Mouse (Mus musculus): ENCODE results near the gene Midn.

- TF ChIP-seq CTCF (IDR thresholded peaks at IDR 0.05; ENCODE audit: control insufficient read depth, insufficient read depth, insufficient replicate concordance, low read depth, low read length) (no peak), POLR2A (IDR thresholded peaks at IDR 0.05; ENCODE audit: control insufficient read depth, low read depth, low read length) (no peak)
Observed at GRCm38 (mm10) chr10:80135641-80136040, 12.4 kb upstream of the Midn start.

All from testis, adult 2 months (tissue).